Mouse (Mus musculus): ENCODE data around the gene Gm3880. TPM values are rescaled to one million over a fixed set of nuclear protein-coding genes. Genes with fewer than 3 reads are reported as not detected.

Gene Gm3880
- polyA plus RNA-seq, 1 experiment from 2014 or later, result not detected

Other genes starting within 250 kb of the Gm3880 start
- gene Hdac8, start 181.6 kb downstream of the Gm3880 start, polyA plus RNA-seq (2016; fragmentation: Nextera tagmentation; extraction: Ambion mirVana), result 7.8 and 9.9 TPM in 2 replicates
- gene Phka1, start 42.7 kb downstream of the Gm3880 start, polyA plus RNA-seq (2016; fragmentation: Nextera tagmentation; extraction: Ambion mirVana), result 5.2 and 7.0 TPM in 2 replicates
- gene Gm9112, start 20.7 kb upstream of the Gm3880 start, polyA plus RNA-seq (2016; fragmentation: Nextera tagmentation; extraction: Ambion mirVana), result not detected in 2 replicates
- not detected in 2 replicates for gene Dmrtc1b, start 20.9 kb upstream of the Gm3880 start, polyA plus RNA-seq (2016; fragmentation: Nextera tagmentation; extraction: Ambion mirVana)
- gene Dmrtc1c1, start 116.0 kb upstream of the Gm3880 start, polyA plus RNA-seq (2016; fragmentation: Nextera tagmentation; extraction: Ambion mirVana), result not detected in 2 replicates
- not detected in 2 replicates for gene Dmrtc1c2, start 167.6 kb upstream of the Gm3880 start, polyA plus RNA-seq (2016; fragmentation: Nextera tagmentation; extraction: Ambion mirVana)
- gene 1700031F05Rik, start 181.0 kb upstream of the Gm3880 start, polyA plus RNA-seq (2016; fragmentation: Nextera tagmentation; extraction: Ambion mirVana), result not detected in 2 replicates
- gene Dmrtc1a, start 221.7 kb upstream of the Gm3880 start, polyA plus RNA-seq (2016; fragmentation: Nextera tagmentation; extraction: Ambion mirVana), result 0.12 and 0.55 TPM in 2 replicates
- not detected in 2 replicates for gene 1700011M02Rik, start 221.9 kb upstream of the Gm3880 start, polyA plus RNA-seq (2016; fragmentation: Nextera tagmentation; extraction: Ambion mirVana)
- not detected in 2 replicates for gene 1700018G05Rik, start 241.4 kb upstream of the Gm3880 start, polyA plus RNA-seq (2016; fragmentation: Nextera tagmentation; extraction: Ambion mirVana)

Measured in midbrain, embryonic 10.5 days (tissue).